Mouse (Mus musculus): Measurements from ENCODE around the gene Pou3f3.

Pou3f3 gene

GRCm38 (mm10) chr1:42704981-42705810 is 9.6 kb downstream of the Pou3f3 start:
- no peak for TF ChIP-seq NANOG (IDR thresholded peaks at IDR 0.05; ENCODE audit: borderline replicate concordance, low read length)
- TF ChIP-seq POU5F1 (IDR thresholded peaks at IDR 0.05; ENCODE audit: borderline replicate concordance, low read length), result no peak
- no peak for TF ChIP-seq CTCF (conservative IDR thresholded peaks at IDR 0.05; ENCODE audit: low read length)
- Histone ChIP-seq H3K4me1 (replicated peaks; ENCODE audit: low read depth, low read length) (peaks cover 23% of the 10 kb centered on the region), H3K36me3 (ENCODE audit: insufficient read depth, low read length) (no peaks in the 10 kb centered on the region), H3K4me3 (replicated peaks; ENCODE audit: low read length) (no peak overlapping the region), H3K27me3 (ENCODE audit: insufficient read depth, low read length) (peaks cover 88% of the 10 kb centered on the region), H3K9me3 (ENCODE audit: low read length) (no peaks in the 10 kb centered on the region)

GRCm38 (mm10) chr1:42705811-42706160 is 10.2 kb downstream of the Pou3f3 start:
- H3K4me3 ChIP-seq (replicated peaks; ENCODE audit: low read length), result no peak overlapping the region
- peaks cover 23% of the 10 kb centered on the region for H3K4me1 ChIP-seq (replicated peaks; ENCODE audit: low read depth, low read length)
- no peaks in the 10 kb centered on the region for H3K36me3 ChIP-seq (ENCODE audit: insufficient read depth, low read length)
- peaks cover 89% of the 10 kb centered on the region for H3K27me3 ChIP-seq (ENCODE audit: insufficient read depth, low read length)
- TF ChIP-seq POU5F1 (IDR thresholded peaks at IDR 0.05; ENCODE audit: borderline replicate concordance, low read length) (no peak), NANOG (IDR thresholded peaks at IDR 0.05; ENCODE audit: borderline replicate concordance, low read length) (no peak), CTCF (conservative IDR thresholded peaks at IDR 0.05; ENCODE audit: low read length) (no peak)
- H3K9me3 ChIP-seq (ENCODE audit: low read length), result no peaks in the 10 kb centered on the region

GRCm38 (mm10) chr1:42707196-42707595 is 11.6 kb downstream of the Pou3f3 start:
- no peak for TF ChIP-seq NANOG (IDR thresholded peaks at IDR 0.05; ENCODE audit: borderline replicate concordance, low read length)
- TF ChIP-seq CTCF (conservative IDR thresholded peaks at IDR 0.05; ENCODE audit: low read length), result no peak
- no peak for TF ChIP-seq POU5F1 (IDR thresholded peaks at IDR 0.05; ENCODE audit: borderline replicate concordance, low read length)
- Histone ChIP-seq H3K27me3 (ENCODE audit: insufficient read depth, low read length) (peaks cover 91% of the 10 kb centered on the region), H3K9me3 (ENCODE audit: low read length) (no peaks in the 10 kb centered on the region), H3K36me3 (ENCODE audit: insufficient read depth, low read length) (no peaks in the 10 kb centered on the region), H3K4me3 (replicated peaks; ENCODE audit: low read length) (no peak overlapping the region), H3K4me1 (replicated peaks; ENCODE audit: low read depth, low read length) (peaks cover 23% of the 10 kb centered on the region)

- no peaks in the 10 kb centered on the region for H3K9me3 ChIP-seq (ENCODE audit: low read length)
- no peak overlapping the region for H3K4me3 ChIP-seq (replicated peaks; ENCODE audit: low read length)
- H3K4me1 ChIP-seq (replicated peaks; ENCODE audit: low read depth, low read length), result peaks cover 23% of the 10 kb centered on the region
- peaks cover 92% of the 10 kb centered on the region for H3K27me3 ChIP-seq (ENCODE audit: insufficient read depth, low read length)
- TF ChIP-seq NANOG (IDR thresholded peaks at IDR 0.05; ENCODE audit: borderline replicate concordance, low read length) (no peak), CTCF (conservative IDR thresholded peaks at IDR 0.05; ENCODE audit: low read length) (no peak), POU5F1 (IDR thresholded peaks at IDR 0.05; ENCODE audit: borderline replicate concordance, low read length) (no peak)
- H3K36me3 ChIP-seq (ENCODE audit: insufficient read depth, low read length), result no peaks in the 10 kb centered on the region
Observed at GRCm38 (mm10) chr1:42707611-42708130, 12.1 kb downstream of the Pou3f3 start.

- H3K36me3 ChIP-seq (ENCODE audit: insufficient read depth, low read length), result no peaks in the 10 kb centered on the region
- no peak overlapping the region for H3K4me3 ChIP-seq (replicated peaks; ENCODE audit: low read length)
- peaks cover 95% of the 10 kb centered on the region for H3K27me3 ChIP-seq (ENCODE audit: insufficient read depth, low read length)
- no peaks in the 10 kb centered on the region for H3K9me3 ChIP-seq (ENCODE audit: low read length)
- peaks cover 23% of the 10 kb centered on the region for H3K4me1 ChIP-seq (replicated peaks; ENCODE audit: low read depth, low read length)
- TF ChIP-seq NANOG (IDR thresholded peaks at IDR 0.05; ENCODE audit: borderline replicate concordance, low read length) (no peak), CTCF (conservative IDR thresholded peaks at IDR 0.05; ENCODE audit: low read length) (no peak), POU5F1 (IDR thresholded peaks at IDR 0.05; ENCODE audit: borderline replicate concordance, low read length) (no peak)
Observed at GRCm38 (mm10) chr1:42709024-42709423, 13.5 kb downstream of the Pou3f3 start.

GRCm38 (mm10) chr1:42709431-42710160 is 14.0 kb downstream of the Pou3f3 start:
- Histone ChIP-seq H3K36me3 (ENCODE audit: insufficient read depth, low read length) (no peaks in the 10 kb centered on the region), H3K4me1 (replicated peaks; ENCODE audit: low read depth, low read length) (peaks cover 22% of the 10 kb centered on the region), H3K9me3 (ENCODE audit: low read length) (no peaks in the 10 kb centered on the region), H3K27me3 (ENCODE audit: insufficient read depth, low read length) (peaks cover 94% of the 10 kb centered on the region), H3K4me3 (replicated peaks; ENCODE audit: low read length) (no peak overlapping the region)
- TF ChIP-seq NANOG (IDR thresholded peaks at IDR 0.05; ENCODE audit: borderline replicate concordance, low read length) (no peak), CTCF (conservative IDR thresholded peaks at IDR 0.05; ENCODE audit: low read length) (no peak), POU5F1 (IDR thresholded peaks at IDR 0.05; ENCODE audit: borderline replicate concordance, low read length) (no peak)

GRCm38 (mm10) chr1:42710234-42710633 is 14.7 kb downstream of the Pou3f3 start:
- Histone ChIP-seq H3K4me1 (replicated peaks; ENCODE audit: low read depth, low read length) (peaks cover 24% of the 10 kb centered on the region), H3K9me3 (ENCODE audit: low read length) (no peaks in the 10 kb centered on the region), H3K36me3 (ENCODE audit: insufficient read depth, low read length) (no peaks in the 10 kb centered on the region), H3K4me3 (replicated peaks; ENCODE audit: low read length) (no peak overlapping the region), H3K27me3 (ENCODE audit: insufficient read depth, low read length) (peaks cover 94% of the 10 kb centered on the region)
- TF ChIP-seq CTCF (conservative IDR thresholded peaks at IDR 0.05; ENCODE audit: low read length) (no peak), POU5F1 (IDR thresholded peaks at IDR 0.05; ENCODE audit: borderline replicate concordance, low read length) (no peak), NANOG (IDR thresholded peaks at IDR 0.05; ENCODE audit: borderline replicate concordance, low read length) (no peak)

GRCm38 (mm10) chr1:42710995-42711394 is 15.4 kb downstream of the Pou3f3 start:
- TF ChIP-seq NANOG (IDR thresholded peaks at IDR 0.05; ENCODE audit: borderline replicate concordance, low read length), result no peak
- TF ChIP-seq POU5F1 (IDR thresholded peaks at IDR 0.05; ENCODE audit: borderline replicate concordance, low read length), result no peak
- TF ChIP-seq CTCF (conservative IDR thresholded peaks at IDR 0.05; ENCODE audit: low read length), result no peak
- H3K36me3 ChIP-seq (ENCODE audit: insufficient read depth, low read length), result no peaks in the 10 kb centered on the region
- H3K4me1 ChIP-seq (replicated peaks; ENCODE audit: low read depth, low read length), result peaks cover 22% of the 10 kb centered on the region
- H3K27me3 ChIP-seq (ENCODE audit: insufficient read depth, low read length), result peaks cover 95% of the 10 kb centered on the region
- no peaks in the 10 kb centered on the region for H3K9me3 ChIP-seq (ENCODE audit: low read length)
- no peak overlapping the region for H3K4me3 ChIP-seq (replicated peaks; ENCODE audit: low read length)

Data from E14TG2a.4 (cell line).